Mouse (Mus musculus) urinary bladder, adult 2 months (tissue): ENCODE data around the gene Sik2. TPM values are rescaled to one million over a fixed set of nuclear protein-coding genes. Genes with fewer than 3 reads are reported as not detected.

Experiments used
- DNase-seq: peaks from one replicate; pipeline ENCODE4 v3.0.0; 2022; ENCODE audit warnings: low spot score
- polyA plus RNA-seq: library from polyadenylated mRNA; depleted of rRNA; stranded (reverse); fragments of >200 nt; gene quantifications from 2 replicates; pipeline ENCODE4 v1.2.3, GENCODE M21; 2012

Gene Sik2
- polyA plus RNA-seq, 1 experiment = 17.4 TPM

DNA sequence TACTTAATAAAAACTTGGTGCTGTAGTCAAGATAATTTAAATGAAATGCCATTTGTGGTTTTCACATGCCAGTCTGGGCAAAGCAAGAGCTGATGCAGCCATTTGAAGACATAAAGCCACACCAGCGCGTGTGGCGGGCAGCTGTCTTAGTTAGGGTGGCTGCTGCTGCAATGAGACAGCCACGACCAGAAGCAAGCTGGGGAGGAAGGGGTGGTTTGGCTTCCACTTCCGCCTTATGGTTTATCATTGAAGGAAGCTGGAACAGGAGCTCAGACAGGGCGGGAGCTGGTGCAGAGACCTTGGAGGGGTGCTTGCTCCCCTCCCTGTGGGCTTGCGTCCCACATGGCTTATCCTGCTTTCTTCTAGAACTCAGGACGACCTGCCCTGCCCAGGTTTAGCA, 143.1 kb downstream of the Sik2 start:
- no peak for DNase-seq

DNA sequence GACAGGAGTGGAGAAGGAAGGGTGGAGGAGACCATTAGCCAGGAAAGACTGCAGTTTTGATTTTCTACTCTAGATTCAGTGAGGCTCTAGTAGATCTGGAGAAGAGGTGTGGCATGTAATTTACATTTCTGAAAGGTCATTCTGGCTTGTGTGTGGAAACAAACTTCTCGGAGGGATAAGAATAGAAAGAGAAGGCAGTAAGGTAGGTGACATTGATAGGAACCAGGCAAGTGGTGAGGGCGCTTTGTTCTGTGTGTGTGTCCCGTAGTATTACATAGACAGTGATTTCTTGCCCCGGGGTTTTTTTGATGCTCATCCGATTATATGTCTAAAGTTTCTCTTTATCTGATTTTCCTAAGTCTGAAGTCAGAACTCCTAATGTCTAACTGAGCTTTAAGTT, 144.0 kb downstream of the Sik2 start:
- no peak for DNase-seq

- no peak for DNase-seq
These were observed 145.0 kb downstream of the Sik2 start for GRCm38 (mm10) chr9:50863824-50864223.

DNA sequence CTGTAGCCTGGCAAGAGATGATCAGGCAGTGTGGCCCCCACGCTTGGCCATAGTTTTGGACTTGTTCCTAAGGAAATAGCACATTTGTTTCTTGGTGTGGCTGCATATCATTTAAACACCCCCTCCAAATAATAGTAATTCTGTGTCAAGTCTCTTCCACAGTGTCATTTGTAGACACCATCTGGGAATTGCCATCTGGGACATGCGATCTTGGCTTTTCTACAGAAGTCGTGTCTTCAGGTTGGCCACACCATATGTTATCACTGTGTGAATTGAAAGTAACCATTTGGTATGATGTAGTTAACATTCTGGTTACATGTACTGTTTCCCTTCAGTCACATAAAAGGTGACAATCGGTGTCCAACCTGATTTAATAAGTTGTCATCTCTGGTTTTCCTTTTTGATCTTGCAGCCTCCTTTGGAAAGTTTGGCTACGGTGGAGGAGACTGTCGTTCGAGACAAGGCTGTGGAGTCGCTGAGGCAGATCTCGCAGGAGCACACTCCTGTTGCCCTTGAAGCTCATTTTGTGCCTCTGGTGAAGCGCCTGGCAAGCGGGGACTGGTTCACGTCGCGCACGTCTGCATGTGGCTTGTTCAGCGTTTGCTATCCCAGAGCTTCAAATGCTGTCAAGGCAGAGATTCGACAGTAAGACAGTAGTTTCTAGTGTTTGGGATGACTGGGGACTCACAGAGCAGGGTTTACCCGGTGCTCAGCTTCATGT, 147.6 kb downstream of the Sik2 start:
- DNase-seq = no peak

DNA sequence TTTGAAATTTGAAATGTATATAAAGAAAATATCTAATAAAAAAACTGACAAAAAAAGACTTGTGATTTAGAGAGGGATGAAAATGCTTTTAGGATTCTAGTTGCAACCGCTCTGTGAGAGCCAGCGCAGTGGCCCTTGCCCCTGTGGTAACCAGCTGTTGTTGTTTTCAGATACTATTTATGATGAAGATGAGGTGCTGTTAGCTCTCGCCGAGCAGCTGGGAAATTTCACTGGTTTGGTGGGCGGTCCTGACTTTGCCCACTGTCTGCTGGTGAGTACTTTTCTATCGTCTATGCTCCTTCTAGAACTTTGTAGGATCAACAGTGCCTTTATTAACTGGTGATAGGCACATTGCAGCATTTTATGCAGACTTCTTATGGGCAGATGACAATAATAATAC, 150.2 kb downstream of the Sik2 start:
- no peak for DNase-seq

GRCm38 (mm10) chr9:50857082-50857641, 151.7 kb downstream of the Sik2 start:
- no peak for DNase-seq

DNA sequence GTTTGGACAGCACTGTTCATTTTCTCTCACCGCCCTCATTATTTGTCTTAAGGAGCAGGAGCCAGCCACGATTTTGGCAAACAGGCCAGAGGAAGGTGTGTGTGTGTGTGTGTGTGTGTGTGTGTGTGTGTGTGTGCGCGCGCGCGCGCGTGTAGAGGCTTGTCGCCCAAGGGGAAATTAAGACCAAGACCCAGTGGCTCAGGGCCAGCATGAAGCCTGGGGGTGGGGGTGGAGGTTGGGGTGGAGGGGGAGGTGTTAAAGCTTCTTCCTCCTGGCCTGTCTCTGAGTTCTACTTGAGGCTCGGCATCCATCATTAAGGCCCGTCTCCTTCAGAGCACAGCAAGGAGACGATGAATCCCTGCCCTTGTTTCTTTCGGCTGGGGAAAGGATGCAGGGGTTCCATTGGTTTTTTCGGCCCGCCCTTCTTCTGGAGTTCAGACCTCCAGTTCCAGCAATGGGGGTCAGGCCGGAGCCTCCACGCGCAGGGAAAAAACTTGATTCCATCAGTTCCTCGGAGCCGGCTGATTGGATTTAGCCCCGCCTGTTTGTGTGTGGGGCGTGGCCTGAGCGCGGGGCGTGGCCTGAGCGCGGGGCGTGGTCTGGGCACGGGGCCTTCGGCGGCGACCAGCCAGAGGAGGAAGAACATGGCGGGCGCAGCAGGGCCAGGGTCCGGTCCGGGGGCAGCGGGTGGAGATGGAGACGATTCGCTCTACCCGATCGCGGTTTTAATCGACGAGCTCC, 152.4 kb downstream of the Sik2 start:
- peak; percentile 93 for DNase-seq

DNA sequence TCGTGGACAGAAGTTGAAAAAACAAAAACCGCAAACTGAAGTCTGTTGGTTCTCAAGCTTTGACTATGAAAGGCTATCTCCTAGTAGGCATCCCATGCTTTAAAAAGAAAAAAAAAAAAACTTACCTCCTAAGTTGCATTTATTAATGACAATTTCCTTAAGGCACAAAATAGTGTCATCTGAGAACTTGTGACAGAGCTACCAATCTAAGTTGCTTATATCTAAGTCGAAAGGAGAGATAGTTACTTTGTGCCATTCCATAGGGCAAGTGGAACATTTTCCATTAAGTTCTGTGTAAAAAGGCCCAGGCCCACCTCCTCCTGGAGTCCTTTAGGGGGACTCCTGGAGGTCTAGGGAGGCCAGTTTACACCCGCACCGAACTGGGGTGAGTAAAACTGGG, 153.1 kb downstream of the Sik2 start:
- DNase-seq = no peak

DNA sequence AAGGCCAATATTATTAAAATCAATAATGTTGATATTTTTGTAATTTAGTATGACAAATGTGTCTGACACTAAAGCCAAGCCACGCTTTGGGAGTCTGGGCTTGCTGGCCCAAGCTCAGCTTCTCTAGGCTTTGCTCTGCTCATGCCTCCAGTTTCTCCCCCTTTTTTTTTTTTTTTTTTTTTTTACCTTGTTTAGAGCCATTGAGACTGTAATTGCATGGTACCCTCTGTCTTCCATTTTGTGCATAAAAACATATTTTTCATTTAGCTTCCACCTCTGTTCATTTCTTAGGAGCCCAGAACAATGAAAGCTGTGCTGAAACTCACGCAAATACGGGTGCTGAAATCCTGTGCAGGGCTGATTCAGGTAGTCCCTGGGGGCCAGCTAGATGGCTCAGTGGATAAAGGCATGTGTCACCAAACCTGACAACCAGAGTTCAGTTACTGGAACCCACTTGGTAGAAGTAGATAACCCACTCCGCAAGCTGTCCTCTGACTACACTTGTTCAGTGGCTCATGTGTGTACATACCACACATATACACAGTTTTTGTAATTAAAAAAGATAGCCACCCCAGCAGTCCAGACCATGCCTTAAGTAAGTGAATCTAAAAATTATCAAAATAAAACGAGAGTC, 153.6 kb downstream of the Sik2 start:
- DNase-seq = no peak

GRCm38 (mm10) chr9:50854376-50854775, 154.5 kb downstream of the Sik2 start:
- DNase-seq = no peak

GRCm38 (mm10) chr9:50852634-50853349, 156.1 kb downstream of the Sik2 start:
- peak; percentile 48 for DNase-seq

GRCm38 (mm10) chr9:50850713-50851112, 158.2 kb downstream of the Sik2 start:
- DNase-seq = no peak

- no peak for DNase-seq
These were observed 158.6 kb downstream of the Sik2 start for GRCm38 (mm10) chr9:50850271-50850670.

GRCm38 (mm10) chr9:50849755-50850154, 159.1 kb downstream of the Sik2 start:
- no peak for DNase-seq

DNA sequence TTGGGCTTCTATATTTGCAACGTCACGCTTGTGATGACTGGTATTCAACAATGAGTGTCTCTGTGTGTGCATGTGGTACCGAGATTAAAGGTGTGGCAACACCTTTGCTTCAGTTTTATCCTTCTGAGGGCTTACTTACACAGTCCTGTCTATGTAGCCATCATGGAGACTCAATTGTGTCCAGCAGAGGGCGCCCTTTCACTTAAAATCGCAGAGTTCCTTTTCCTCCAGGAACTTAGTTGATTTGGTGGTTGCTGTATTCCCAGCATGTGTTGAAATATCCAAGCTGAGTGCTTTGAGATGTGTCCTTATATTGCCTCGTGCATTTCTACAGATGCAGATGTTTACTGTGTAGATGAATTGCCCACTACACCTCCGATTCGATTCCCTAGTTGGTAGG, 159.6 kb downstream of the Sik2 start:
- DNase-seq = peak; percentile 79

GRCm38 (mm10) chr9:50848821-50849220, 160.1 kb downstream of the Sik2 start:
- DNase-seq = no peak

DNA sequence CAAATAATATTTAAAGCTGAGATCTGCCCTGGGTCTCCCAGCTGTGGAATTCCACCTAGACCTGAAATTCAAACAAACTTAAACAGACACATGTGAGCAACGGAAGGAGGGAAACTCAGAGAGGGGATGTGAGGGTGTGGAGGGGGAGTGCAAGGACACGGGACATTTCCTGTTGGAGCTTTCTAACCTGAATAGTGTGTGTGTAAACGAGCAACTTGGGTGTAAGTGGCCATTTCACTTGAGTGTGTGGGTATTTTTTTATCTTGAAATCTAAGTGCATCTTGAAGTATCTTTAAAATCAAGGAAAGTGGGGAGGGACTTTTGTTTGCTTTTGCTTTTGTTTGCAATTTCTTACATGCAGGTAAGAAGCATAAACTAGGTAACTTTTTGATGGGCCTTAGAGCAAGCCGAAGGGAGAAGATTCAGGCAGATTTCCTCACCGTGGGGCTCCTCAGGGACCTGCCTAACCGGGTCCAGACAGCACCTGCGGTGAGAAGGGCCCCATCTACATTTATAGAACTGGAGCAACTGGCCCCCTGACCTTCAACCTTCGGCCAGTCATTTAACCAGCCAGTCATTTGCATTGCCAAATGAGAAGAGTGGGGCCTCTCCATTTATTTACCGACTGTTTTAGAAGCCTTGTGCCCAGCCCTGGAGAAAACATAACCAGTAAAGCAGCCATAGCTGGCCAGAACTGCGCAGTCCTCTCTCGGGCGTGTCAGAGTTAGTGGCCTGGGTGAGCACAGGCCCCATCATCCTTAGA, 161.1 kb downstream of the Sik2 start:
- DNase-seq = no peak

DNA sequence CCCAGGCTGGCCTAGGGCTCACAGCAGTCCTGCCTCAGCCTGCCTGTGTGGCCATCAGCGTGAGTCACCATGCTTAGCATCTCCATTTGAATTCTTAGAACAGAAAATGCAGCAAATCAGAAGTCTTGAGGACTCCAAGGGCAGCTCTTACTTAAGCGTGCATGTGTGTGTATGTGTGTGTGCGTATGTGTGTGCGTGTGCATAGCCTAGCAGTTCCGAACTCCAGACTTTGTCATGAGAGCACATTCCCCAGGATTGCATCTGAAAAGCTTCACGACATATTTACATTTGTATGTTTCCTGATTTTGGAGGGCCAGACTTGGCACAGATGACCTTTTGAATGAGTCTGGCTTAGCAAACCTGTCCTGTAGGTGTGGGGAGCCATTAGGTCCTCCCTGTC, 161.7 kb downstream of the Sik2 start:
- DNase-seq = no peak

DNA sequence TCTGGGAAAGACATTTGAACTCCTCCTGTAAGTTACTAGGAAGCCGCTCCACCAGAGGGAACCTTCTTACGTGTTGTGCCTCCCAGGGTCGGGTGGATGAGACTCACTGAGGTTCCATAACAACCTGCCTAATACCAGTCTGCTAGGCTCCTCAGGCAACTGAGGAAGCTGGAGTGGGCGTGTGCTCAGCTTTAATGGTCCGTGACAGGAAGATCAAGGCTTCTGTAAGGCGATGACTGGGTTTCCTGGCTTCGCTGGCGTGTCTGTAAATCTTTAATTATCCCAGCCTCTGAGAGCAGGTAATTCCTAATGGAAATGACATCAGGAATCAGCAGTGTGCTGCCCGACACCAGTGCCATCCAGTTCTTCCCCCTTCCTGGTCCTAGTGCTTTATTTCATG, 163.3 kb downstream of the Sik2 start:
- DNase-seq = no peak

GRCm38 (mm10) chr9:50845081-50845480, 163.8 kb downstream of the Sik2 start, which contains the start of gene Ppp2r1b:
TSS of gene Ppp2r1b (plus strand) at chr9:50845301.
- no peak for DNase-seq
